Mouse (Mus musculus) T-helper 2 cell (primary cell): Measurements from ENCODE around the gene Txn1.

Experiments
- in situ Hi-C: fragments of 300-600 bp; cut with MboI, MseI; formaldehyde crosslinking; loops from one replicate; pipeline ENCODE4 v1.15.1; 2025; ENCODE audit warnings: high pct_unique_total_duplicates

Gene Txn1

DNA sequence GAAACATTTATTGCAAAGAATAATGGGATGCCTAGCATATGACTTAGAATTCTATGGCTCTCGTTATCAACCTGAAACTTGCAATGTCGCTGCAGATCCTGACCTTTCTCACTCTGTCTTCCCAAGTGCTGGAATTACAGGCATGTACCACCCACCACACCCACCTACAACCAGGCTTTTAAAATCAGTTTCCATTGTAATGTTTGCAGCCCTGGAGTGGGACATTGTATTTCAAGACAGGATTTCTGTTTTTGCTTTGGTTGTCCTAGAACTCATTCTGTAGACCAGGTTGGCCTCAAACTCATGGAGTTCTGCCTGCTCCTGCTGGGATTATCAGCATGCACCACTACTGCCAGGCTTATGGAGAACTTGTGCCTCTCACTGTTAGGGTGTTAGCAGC, 13.3 kb downstream of the Txn1 start:
- in situ Hi-C loops: no loop called here

DNA sequence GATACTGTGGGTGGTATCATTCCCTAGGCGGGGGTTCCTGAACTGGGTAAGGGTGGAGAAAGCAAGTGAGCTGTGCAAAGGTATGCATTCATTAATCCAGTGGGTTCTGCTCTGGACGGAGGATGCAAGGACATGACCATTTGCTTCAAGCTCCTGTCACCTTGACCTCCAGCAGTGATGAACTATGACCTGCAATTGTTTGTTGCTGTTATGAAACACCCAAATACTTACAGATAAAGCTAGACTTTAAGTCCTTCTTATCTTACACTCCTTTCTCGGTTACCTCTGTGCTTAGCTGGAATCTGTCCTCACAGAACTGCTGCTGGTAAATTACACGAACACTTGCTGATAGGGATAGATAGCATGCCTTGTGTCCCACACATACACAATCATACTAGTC, 15.6 kb downstream of the Txn1 start:
- in situ Hi-C loops: no loop called here

- in situ Hi-C loops: no loop called here
Observed at GRCm38 (mm10) chr4:57937292-57937691, 18.9 kb downstream of the Txn1 start.

DNA sequence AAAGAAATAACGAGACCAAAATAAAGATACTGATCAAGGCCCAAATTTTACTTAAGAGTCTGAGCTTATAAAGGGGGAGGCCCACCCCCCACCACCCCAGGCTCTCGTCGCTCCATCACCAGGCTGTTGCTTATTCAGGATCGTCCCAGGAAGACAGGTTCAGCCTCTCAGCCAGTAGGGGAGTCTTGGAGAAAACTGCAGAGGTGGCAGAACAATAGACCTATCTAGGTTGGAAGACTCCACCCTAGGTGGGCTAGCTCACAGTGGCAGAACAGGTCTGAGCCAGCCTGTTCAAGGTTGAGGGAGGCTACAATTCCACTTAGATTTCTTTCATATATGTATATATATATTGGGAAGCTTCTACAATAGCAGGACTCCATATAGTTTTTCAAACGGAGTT, 22.0 kb downstream of the Txn1 start:
- in situ Hi-C loops: no loop called here

DNA sequence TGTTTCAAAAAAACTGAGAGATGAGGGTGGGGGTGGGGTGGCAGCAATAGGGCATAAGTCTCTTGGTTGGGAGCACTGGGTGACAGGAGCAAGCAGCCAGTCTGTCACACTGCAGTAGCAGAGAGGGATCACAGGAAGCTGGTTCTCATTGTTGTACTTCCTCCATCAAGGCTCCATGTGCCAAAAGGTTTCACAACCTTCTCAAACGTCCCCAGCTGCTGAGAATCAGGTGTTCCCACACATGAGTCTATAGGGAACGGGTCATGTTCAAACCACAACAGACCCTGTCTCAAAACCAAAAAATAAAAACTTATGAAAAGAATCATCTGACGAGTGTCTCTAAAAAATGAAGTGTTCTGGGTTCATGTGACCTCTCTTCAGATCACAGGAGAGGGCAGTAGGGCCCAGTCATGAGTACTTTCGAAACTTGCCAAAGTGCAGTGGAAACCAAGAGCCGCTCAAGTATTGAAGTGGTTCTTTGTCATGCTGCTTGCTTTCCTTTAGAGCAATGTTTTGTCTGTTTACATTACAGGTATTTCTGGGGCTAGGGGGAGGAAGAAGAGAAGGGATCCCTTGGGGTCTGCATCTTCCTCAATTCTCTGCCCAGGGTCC, 25.5 kb downstream of the Txn1 start:
- in situ Hi-C loops: no loop called here

- in situ Hi-C loops: no loop called here
Observed at GRCm38 (mm10) chr4:57927464-57928205, 28.6 kb downstream of the Txn1 start.

DNA sequence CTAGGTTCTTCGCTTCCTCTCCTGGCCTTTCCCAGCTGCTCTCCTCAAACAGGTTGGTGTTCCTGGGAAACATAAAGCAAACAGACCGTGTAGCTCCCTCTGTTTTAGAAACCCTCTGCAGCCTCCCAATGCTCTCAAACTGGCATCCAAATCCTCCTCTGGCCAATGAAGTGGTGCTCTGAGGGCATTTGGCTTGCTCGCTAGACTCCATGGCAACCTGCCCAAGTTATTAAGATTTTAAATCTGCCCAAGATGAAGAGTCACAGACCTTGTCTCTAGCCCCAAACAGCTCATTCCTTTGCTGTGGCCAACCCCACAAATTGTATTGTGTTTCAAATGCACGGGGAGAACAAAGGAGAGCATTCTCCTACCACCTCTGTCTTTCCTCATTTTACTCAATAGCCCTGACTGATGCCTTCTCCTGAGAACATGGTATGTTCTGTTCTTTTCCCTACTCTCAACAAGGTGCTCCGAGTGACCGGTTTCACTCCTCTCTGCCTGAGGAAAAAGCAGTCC, 31.6 kb downstream of the Txn1 start:
- in situ Hi-C loops: loop anchor here (25.0 kb wide), 1 partner anchor 1162 kb away; no protein-coding TSS in a partner anchor

- in situ Hi-C loops: loop anchor here (25.0 kb wide), 1 partner anchor 1160 kb away; no protein-coding TSS in a partner anchor
Observed at GRCm38 (mm10) chr4:57922171-57922570, 34.0 kb downstream of the Txn1 start.

- in situ Hi-C loops: loop anchor here (25.0 kb wide), 1 partner anchor 1158 kb away; no protein-coding TSS in a partner anchor
Observed at GRCm38 (mm10) chr4:57920522-57920921, 35.7 kb downstream of the Txn1 start.

DNA sequence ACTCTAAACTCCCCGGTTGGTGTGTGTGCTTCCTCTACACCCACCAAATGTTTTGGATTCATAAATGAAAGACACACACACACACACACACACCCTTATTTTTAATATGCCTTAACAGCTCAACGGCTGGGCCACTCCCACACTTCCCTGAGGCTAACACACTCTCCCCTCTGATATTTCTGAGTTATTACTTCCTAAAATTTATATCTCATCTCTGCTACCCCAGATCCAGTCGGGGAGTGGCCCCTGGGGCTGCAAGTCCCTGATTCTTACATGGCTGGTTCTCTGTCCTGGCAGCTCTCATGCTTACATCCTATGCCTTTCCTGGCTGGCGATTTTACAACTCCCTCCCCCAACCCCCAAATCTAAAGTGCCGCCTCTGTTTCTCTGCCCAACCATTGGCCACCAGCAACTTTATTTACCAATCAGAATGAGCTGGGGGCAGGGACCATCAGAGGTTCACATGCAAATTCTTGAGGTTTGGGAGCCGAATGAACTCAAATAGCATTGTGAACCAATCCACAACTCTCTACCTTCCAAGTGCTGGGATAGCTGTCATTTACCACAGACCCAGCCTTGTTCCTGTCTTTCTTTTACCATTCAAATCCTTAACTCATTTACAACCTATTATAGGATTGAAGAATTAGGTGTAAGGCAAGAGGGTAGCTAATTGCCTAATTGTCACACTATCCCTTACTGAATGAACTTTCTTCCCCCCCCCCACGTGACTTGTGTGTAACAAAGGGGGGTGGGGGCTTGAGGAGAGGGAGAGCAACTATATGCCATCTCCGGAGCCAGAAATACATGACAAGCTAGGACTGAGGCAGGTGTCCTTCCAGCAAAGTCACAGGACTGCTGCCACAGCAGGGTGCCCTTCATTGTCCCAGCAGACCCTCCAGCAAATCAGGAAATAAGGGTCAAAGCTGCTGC, 36.5 kb downstream of the Txn1 start:
- in situ Hi-C loops: loop anchor here (25.0 kb wide), 1 partner anchor 1157 kb away; no protein-coding TSS in a partner anchor

GRCm38 (mm10) chr4:57916711-57917110, 39.5 kb downstream of the Txn1 start:
- in situ Hi-C loops: loop anchor here (25.0 kb wide), 1 partner anchor 1154 kb away; no protein-coding TSS in a partner anchor

- in situ Hi-C loops: loop anchor here (25.0 kb wide), 1 partner anchor 1154 kb away; no protein-coding TSS in a partner anchor
Observed at GRCm38 (mm10) chr4:57916201-57916661, 40.0 kb downstream of the Txn1 start, which contains the start of gene D630039A03Rik. D630039A03Rik (minus strand) TSS chr4:57916297.

- in situ Hi-C loops: loop anchor here (25.0 kb wide), 1 partner anchor 1153 kb away; no protein-coding TSS in a partner anchor
Observed at GRCm38 (mm10) chr4:57915216-57915965, 40.8 kb downstream of the Txn1 start.

DNA sequence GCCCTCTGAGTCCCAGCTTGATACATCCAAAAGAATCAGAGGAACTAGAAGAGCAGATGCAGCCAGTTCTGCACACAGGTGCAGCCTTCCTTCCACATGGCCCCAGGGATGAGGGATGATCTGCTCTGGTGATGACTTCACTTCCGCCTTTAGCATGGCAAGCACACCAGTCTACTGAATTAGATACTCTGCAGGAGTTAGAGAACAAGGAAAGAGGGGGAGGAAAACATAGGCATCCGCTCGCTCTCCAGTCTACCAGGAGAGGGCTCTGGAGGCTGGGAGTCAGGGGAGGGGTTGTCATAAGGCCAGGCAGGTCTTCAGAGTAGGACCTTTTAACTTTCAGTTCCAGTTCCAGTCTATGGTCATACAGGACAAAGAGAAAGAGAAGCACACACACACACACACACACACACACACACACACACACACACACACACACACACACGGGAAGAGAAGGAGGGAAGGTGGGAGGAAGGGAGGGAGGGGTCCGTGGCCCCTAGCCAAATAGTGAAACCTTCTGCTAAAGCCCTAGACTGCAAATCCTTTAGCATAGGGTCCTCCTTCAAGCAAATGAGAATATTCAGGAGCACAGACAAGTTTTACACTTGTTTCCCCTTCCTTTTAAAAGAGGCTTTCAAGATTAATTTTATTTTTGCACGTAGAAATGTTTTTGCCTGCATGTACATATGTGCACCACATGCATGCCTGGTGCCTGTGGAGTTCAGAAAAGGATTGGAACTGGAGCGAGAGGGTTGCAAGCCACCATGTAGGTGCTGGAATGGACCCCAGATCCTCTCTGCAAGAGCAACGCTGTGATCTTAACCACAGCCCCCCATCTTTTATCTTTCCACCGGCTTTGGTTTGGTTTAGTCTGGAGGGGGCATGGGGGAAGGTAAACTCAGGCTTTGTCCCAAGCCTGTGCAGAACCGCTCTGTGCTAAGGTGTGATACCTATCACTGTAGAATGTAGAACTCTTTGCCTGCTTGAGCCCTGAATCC, 41.7 kb downstream of the Txn1 start:
- in situ Hi-C loops: loop anchor here (25.0 kb wide), 1 partner anchor 1152 kb away; no protein-coding TSS in a partner anchor

- in situ Hi-C loops: loop anchor here (25.0 kb wide), 1 partner anchor 1151 kb away; no protein-coding TSS in a partner anchor
Observed at GRCm38 (mm10) chr4:57913021-57913420, 43.2 kb downstream of the Txn1 start.

GRCm38 (mm10) chr4:57908860-57909259, 47.4 kb downstream of the Txn1 start:
- in situ Hi-C loops: loop anchor here (10.0 to 25.0 kb wide), 2 partner anchors 146 to 1147 kb away; no protein-coding TSS in a partner anchor

GRCm38 (mm10) chr4:57906708-57907107, 49.5 kb downstream of the Txn1 start:
- in situ Hi-C loops: loop anchor here (10.0 to 25.0 kb wide), 2 partner anchors 148 to 1144 kb away; no protein-coding TSS in a partner anchor

DNA sequence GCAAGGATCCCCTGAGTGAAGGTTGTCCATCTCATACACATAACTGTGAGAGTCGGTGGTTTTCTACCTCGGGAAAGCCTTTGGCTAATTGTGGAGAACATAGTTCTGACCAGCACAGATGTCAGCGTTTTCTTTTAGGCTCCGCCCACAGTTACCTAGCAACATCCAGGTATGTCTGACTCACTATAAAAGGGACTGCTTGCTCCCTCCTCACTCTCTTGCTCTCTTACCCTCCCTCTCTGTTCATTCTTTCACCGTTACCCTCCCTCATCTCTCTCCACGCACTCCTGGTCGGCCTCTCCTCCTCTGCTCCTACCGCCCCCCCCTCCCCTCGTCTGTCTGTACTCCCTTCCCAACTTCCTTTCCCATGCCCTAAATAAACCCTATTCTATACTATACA, 51.6 kb downstream of the Txn1 start:
- in situ Hi-C loops: loop anchor here (10.0 to 25.0 kb wide), 2 partner anchors 150 to 1142 kb away; no protein-coding TSS in a partner anchor

- in situ Hi-C loops: loop anchor here (10.0 to 25.0 kb wide), 2 partner anchors 151 to 1142 kb away; no protein-coding TSS in a partner anchor
Observed at GRCm38 (mm10) chr4:57904211-57904610, 52.0 kb downstream of the Txn1 start.
